Mouse (Mus musculus) brain, embryonic 14.5 days (tissue): ENCODE measurements around the gene Bcl2l1.

Experiments used
- CTCF ChIP-seq: fragments of 200-500 bp; IDR thresholded peaks from 2 replicates; pipeline ENCODE4 v1.5.1; 2012; ENCODE audit warnings: inconsistent platforms, mild to moderate bottlenecking, moderate library complexity, borderline replicate concordance; ENCODE audit not compliant: insufficient read depth, insufficient read length; ENCODE audit errors: extremely low read depth
- POLR2A ChIP-seq: fragments of 200-500 bp; IDR thresholded peaks from 2 replicates; pipeline ENCODE4 v1.6.1; 2012; ENCODE audit warnings: mild to moderate bottlenecking, inconsistent platforms, borderline replicate concordance; ENCODE audit not compliant: poor library complexity, insufficient read depth, insufficient read length, severe bottlenecking; ENCODE audit errors: extremely low read depth

- TF ChIP-seq CTCF (no peak), POLR2A (no peak)
Observed at GRCm38 (mm10) chr2:152787543-152787942, 44.0 kb downstream of the Bcl2l1 start.
